Mouse (Mus musculus) erythroid progenitor cell, adult 5-6 weeks (primary cell): ENCODE data around the gene Cnrip1. TPM values are rescaled to one million over a fixed set of nuclear protein-coding genes. Genes with fewer than 3 reads are reported as not detected.
A peak's percentile ranks its signal among the peaks of the same experiment; 100 is the strongest.
"Not testable (repeated sequence)": the region's sequence is repeated elsewhere in the genome, so short reads cannot be mapped to it uniquely, and the experiment has no call there.

Experiments used
- ATAC-seq: replicated peaks from 2 replicates; pipeline ENCODE4 v1.8.0; 2016; ENCODE audit warnings: moderate number of reproducible peaks, mild to moderate bottlenecking, moderate TSS enrichment, inconsistent platforms; ENCODE audit not compliant: poor library complexity, low FRiP score, severe bottlenecking
- total RNA-seq, 2 experiments: library from RNA; stranded (forward) in 1 of 2; stranded (reverse) in 1 of 2; fragments of 150-400 nt in 1 of 2; fragments of 186-747, 209-891 nt in 1 of 2; gene quantifications; 2 replicates each; pipeline versions ENCODE4 v1.2.3 to v1.2.4; 2015 to 2017; ENCODE audit warnings: low replicate concordance in 2 of 2

Cnrip1 gene
- 4.6 TPM in 1 of 2 replicates, not detected in the other for total RNA-seq (2015; ENCODE audit: low replicate concordance)
- total RNA-seq (2017; ENCODE audit: low replicate concordance): 0.23 TPM in 1 of 2 replicates, not detected in the other

- ATAC-seq: 0 out of 2 replicates have a peak, but pooled peaks have one; percentile 42
Measured at GRCm38 (mm10) chr11:17051545-17052475, at the start of gene Cnrip1, which contains the start of gene Plek. TSS of gene Cnrip1 (plus strand) at chr11:17051586. TSS of gene Plek (minus strand) at chr11:17052381.

DNA sequence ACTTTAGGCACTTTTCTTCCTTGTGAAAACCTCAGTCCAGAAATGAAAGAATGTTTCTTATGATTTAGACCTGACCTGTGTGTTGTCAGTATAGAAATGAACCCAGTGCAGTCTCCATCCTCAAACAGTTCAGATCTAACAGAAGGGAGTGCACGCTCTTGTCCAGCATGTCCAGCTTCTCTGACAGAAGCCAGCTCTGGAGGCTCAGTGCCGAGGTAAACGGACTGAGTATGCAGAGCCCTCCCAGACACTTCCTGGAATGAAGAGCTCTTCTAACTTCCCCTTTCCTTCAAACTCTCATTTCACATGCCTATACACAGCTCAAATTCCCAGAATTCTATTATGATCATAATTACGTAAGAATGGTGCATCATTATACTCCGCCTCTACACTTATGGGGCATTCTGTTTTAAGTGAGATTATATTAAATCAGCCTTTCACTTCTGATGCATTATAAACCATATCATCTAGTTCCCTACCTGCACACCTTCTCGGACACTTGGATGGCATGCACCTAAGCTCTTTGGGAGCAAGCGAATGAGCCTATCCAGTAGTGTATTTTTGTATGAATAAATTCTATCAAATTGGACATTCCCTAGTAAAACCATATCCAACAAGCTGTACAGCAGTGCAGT, 48.5 kb upstream of the Cnrip1 start:
- ATAC-seq: no peak

DNA sequence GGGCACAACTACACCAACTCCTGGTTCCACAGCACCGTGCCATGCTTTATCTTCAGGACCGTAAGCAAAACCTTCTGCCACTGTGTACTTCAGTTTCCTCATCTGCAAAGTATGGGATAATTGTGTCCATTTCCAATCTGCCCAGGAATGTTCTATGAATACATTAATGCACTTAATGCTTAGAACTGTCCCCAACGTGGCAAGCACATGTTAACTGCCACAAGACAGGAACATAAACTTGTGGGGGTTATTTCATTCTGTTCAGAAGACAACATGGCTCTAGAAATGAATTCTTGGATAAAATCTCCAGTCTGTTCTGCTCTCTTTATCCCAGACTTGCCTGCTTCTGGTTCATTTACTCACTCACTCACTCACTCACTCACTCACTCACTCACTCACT, 47.6 kb upstream of the Cnrip1 start:
- no peak for ATAC-seq

- peak; percentile 47; the same call in 1 of the 2 replicates for ATAC-seq
Measured at GRCm38 (mm10) chr11:17004899-17005846, 46.2 kb upstream of the Cnrip1 start.

GRCm38 (mm10) chr11:17006526-17006925, 44.9 kb upstream of the Cnrip1 start:
- ATAC-seq: not testable (repeated sequence)

- ATAC-seq: no peak
Measured at GRCm38 (mm10) chr11:17007517-17008173, 43.7 kb upstream of the Cnrip1 start.

DNA sequence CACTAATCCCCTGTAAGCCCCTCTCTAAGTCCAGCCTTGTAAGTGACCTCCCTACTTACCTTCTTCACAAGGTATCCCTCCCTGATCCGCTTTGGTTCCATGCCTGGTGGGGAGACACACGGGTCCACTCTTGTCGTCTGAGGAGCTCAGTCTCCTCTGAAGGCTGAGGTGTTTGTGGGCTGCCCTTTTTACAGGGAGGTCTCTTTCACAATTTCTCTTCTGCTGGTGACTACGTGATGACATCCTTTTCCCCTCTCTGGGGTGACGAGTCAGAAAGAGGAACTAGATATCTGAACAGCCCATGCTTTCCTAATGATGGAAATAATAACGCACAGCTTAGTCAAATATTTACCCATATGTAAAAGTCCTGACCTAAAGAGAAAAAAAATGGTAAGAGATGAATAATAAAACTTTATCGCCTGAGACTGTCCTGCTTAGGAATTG, 42.9 kb upstream of the Cnrip1 start:
- no peak for ATAC-seq

DNA sequence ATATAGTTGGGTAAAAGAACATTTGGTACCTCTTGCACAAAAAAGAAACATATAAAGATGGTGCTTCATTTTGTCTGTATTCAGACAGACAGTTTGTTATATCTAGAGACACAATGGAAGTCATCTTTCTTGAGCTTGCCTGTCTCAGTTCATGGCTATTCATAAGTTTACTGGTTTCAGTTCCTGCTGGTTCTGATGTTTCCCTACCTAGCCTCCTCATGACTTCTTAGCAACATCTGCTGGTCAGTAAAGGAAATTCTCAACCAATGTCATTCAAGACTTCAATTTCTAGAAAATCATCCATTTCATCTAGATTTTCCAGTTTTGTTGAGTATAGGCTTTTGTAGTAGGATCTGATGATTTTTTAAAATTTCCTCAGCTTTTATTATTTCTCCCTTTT, 38.4 kb upstream of the Cnrip1 start:
- ATAC-seq: no peak

- ATAC-seq: no peak
Measured at GRCm38 (mm10) chr11:17019328-17019727, 32.1 kb upstream of the Cnrip1 start.

DNA sequence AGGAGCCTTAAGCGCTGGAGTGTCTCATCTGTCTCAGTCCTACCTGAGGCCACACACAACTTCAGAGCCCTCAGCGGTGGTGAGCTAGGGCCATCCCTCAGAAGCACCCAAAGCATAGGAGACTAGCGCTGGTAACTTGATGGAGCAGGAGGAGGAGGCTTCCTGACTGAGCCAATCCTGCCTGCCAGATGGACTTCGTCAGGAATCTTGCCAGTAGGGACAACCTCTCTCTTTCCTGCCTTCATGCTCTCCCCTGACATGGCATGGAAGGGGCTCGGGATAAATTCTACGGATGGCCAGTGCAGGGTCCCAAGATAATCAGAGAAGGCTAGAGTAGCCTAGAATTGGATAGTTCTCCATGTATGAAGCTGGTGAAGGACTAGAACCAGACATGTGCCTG, 28.2 kb upstream of the Cnrip1 start:
- no peak for ATAC-seq

- ATAC-seq: no peak
Measured at GRCm38 (mm10) chr11:17023984-17024383, 27.4 kb upstream of the Cnrip1 start.

DNA sequence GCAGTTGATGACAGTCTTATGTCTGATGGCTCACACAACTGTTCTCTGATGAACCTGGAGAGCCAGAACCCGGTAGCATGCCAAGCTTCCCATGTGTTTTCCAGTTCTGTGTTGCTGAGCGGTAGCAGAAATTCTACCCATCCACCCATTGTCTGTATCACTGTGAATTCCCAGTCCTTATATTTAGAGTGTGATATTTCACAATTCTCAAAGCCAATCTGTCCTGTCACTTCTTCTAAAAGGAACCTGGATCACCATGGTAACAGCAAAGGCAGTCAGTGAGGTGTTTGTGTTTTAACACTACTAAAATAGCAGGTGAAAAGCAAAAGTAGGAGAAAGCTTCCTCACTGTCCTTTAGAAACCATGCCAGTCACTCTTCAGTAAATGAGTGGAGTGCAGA, 5.6 kb upstream of the Cnrip1 start:
- no peak for ATAC-seq

- ATAC-seq: no peak
Measured at GRCm38 (mm10) chr11:17052476-17053049, 1.2 kb downstream of the Cnrip1 start.

GRCm38 (mm10) chr11:17069360-17069759, 18.0 kb downstream of the Cnrip1 start:
- ATAC-seq: not testable (repeated sequence)

GRCm38 (mm10) chr11:17075656-17076055, 24.3 kb downstream of the Cnrip1 start:
- ATAC-seq: no peak

DNA sequence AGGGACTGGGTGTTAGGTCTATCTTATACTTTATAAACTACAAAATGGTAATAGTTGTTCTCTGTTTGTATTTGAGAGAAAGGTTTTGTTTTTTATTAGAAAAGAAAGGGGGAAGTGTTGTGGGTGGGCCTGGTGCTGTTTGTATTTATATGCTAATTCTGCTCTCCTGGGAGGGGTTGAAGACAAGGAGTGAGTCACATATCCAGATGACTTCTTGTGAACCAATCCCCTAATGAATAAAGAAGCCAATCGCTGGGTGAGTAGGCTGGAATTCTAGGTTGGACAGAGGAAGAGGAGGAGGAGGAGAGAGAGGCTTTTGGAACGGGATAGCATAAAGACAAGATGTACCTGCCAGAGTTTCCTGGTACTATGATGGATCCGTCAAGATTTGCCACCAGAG, 30.7 kb downstream of the Cnrip1 start:
- no peak for ATAC-seq

DNA sequence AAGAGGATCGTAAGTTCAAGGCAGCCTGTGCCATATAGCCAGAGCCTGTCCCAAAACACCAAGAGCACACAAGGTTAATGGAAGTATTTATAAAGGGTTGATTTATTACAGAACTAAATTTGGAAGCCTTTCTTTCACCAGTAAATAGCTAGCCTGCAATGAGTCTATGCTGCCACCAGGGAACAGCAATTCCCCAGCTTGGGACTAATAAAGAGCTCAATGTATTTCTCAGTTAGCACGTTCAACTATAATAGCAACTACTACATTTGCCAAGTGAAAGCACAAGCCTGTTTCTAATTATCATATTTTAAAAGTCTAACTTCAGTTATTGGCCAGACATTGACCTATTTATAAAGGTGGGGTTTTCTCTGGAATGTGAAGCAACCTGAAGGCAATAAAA, 31.6 kb downstream of the Cnrip1 start:
- no peak for ATAC-seq

DNA sequence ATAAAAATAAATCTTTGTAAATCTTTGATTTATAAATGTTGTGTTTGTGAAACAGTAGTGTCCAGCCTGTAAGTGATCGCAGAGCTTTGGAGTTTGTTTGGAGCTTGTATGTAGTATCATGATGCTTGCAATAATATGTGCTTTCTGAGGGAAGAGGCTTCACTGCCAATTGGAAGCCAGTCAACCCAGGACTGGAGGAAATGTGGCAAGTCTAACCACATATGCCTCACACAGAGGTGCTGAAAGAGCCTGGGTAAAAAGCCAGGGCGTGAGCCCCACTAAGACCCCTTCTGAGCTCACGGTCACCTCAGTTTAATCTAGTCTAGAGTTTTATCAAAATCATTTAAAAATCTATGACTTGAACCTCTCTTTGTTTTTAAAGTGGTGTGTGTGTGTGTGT, 32.1 kb downstream of the Cnrip1 start:
- no peak for ATAC-seq

DNA sequence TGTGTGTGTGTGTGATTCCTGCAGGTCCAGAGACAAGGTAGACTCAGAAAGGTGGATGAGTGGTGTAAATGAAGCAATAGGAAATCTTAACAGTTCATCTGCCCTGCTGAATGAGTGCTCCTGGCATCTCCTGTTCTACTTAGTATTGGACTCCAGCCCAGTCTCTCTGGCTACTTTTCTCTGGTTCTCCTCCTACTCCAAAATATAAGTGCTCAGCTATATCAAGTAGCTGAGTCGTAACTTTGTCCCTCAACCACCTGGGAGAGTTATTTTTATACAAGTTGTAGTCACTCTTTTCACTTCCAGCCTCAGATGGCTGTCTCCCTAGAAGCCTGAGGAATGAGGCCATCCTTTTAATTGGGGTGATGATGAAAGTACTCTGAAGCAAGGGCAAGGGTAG, 32.5 kb downstream of the Cnrip1 start:
- ATAC-seq: no peak
